Mouse (Mus musculus): ENCODE results near the gene Ppp2r5a.

- TF ChIP-seq POLR2A (IDR thresholded peaks at IDR 0.05; ENCODE audit: low read depth, low read length), result no peak
- TF ChIP-seq CTCF (conservative IDR thresholded peaks at IDR 0.05; ENCODE audit: insufficient read depth, insufficient read length, low read depth, low read length), result no peak
Measured at GRCm38 (mm10) chr1:191395871-191396433, 7.1 kb downstream of the Ppp2r5a start.

Data from kidney, adult 2 months (tissue).